Mouse (Mus musculus): ENCODE measurements around the gene Nucb2.

Gene Nucb2

GRCm38 (mm10) chr7:116519805-116520204 lies 15.6 kb downstream of the Nucb2 start:
- DNase-seq (ENCODE audit: low read depth, low spot score) = peak; percentile 72

GRCm38 (mm10) chr7:116524577-116524976 lies 20.4 kb downstream of the Nucb2 start:
- DNase-seq (ENCODE audit: low read depth, low spot score) = peak; percentile 79

DNA sequence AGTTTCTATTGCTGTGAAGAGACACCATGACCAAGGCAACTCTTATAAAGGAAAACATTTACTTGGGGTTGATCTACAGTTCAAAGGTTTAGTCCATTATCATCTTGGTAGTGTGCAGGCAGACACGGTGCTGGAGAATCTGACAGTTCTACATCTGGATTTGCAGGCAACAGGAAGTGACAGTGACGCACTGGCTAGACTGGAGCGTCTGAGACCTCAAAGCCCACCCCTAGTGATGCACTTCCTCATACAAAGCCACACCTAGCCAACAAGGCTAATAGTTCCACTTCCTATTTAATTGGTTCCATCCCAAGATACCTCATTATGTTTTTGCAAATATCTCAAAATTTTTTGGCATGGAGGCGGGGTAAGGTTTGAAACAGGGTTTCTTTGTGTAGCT lies 25.6 kb downstream of the Nucb2 start:
- DNase-seq (ENCODE audit: low read depth, low spot score) = no peak

DNA sequence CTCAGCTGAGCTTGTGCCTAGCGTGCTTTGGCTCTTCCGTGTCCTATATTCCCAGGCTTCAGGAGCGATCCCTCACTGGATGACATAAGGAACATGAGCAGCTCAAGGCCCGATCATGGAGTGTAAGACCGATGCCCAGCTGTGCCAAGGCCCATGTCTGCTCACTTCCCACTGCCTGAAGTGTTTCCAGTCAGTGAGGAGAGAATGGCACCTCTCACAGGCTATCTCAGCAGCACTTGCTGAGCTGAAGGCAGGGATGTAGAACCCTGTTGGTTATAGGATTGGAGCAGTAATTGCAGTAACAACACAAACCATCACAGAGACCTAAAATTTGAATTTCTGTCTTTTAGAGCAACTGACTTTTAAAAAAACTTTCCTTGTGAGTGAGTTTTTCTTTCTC lies 26.3 kb downstream of the Nucb2 start:
- no peak for DNase-seq (ENCODE audit: low read depth, low spot score)

GRCm38 (mm10) chr7:116531311-116531710 lies 27.1 kb downstream of the Nucb2 start:
- peak; percentile 74 for DNase-seq (ENCODE audit: low read depth, low spot score)

- DNase-seq (ENCODE audit: low read depth, low spot score) = no peak
These were observed 52.7 kb downstream of the Nucb2 start for GRCm38 (mm10) chr7:116556834-116557233.

- peak; percentile 29 for DNase-seq (ENCODE audit: low read depth, low spot score)
These were observed 70.4 kb downstream of the Nucb2 start for GRCm38 (mm10) chr7:116574551-116574950.
